Mouse (Mus musculus): Measurements from ENCODE around the gene Cav1. TPM values are rescaled to one million over a fixed set of nuclear protein-coding genes. Genes with fewer than 3 reads are reported as not detected.

The Cav1 gene
- 28.2 and 36.1 TPM in 2 replicates for polyA plus RNA-seq (2016; fragmentation: Nextera tagmentation; extraction: Ambion mirVana)

- Histone ChIP-seq H3K36me3 (no peaks in the 10 kb centered on the region), H3K27ac (peak within 1 kb of the TSS; percentile 81), H3K9me3 (no peaks in the 10 kb centered on the region), H3K4me3 (peak within 1 kb of the TSS; percentile 63), H3K4me1 (peaks cover 18% of the 10 kb centered on the region), H3K27me3 (ENCODE audit: insufficient read depth, poor library complexity, severe bottlenecking) (peaks cover 31% of the 10 kb centered on the region; the same call in 1 of the 2 replicates)
- no peak for DNase-seq (ENCODE audit: low spot score)
- under 1% methylated on average over 26 of the region's 26 CpGs for WGBS
Observed at GRCm38 (mm10) chr6:17305954-17306601, at the start of gene Cav1. Cav1 (plus strand) TSS chr6:17306335.

DNA sequence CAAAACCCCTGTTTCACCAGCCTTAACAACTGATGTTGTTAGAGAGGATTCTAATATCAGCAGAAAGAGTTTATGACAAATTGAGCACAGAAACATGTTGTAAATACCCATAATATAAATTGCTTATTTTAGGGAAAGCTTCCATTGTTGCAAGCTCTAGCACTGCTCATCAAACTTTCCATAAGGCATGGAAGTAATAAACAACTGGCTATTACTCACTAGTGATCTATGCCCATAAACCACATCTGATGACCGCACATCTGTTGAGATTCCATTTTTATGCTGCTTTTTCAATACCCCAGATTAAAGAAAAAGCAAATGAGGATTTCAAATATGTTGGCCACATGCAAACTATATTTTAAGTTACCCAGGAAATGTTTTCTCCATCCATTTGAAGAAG, 48.0 kb upstream of the Cav1 start:
- no peak overlapping the region for H3K4me3 ChIP-seq
- H3K4me1 ChIP-seq = no peaks in the 10 kb centered on the region
- no peak for DNase-seq (ENCODE audit: low spot score)
- H3K9me3 ChIP-seq = no peaks in the 10 kb centered on the region
- H3K27me3 ChIP-seq (ENCODE audit: insufficient read depth, poor library complexity, severe bottlenecking) = no peaks in the 10 kb centered on the region
- WGBS = 91% methylated on average over 1 of the region's 1 CpGs
- no peaks in the 10 kb centered on the region for H3K36me3 ChIP-seq
- no peak overlapping the region for H3K27ac ChIP-seq

DNA sequence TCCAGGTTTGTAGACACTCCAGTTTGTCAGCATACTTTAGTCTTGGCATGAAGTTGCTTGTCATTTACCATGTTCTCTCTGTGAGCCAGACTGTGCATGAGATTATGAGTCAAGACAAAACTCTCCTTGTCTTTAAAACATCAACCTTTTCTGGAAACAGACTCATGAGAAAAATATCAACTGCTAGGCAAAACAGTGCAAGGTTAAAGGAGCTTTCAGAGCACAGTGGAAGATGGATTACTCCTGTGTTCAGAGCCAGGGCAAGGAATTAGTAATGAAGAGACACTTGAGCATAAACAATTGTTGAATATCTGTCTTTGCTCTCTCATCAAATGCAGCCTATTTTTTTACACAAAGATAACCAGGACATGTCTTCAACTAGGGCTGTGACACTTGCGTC, 47.2 kb upstream of the Cav1 start:
- H3K36me3 ChIP-seq = no peaks in the 10 kb centered on the region
- DNase-seq (ENCODE audit: low spot score) = no peak
- no peak overlapping the region for H3K4me3 ChIP-seq
- H3K27ac ChIP-seq = no peak overlapping the region
- no peaks in the 10 kb centered on the region for H3K4me1 ChIP-seq
- no peaks in the 10 kb centered on the region for H3K27me3 ChIP-seq (ENCODE audit: insufficient read depth, poor library complexity, severe bottlenecking)
- H3K9me3 ChIP-seq = no peaks in the 10 kb centered on the region
- WGBS = 77% methylated on average over 1 of the region's 1 CpGs

- WGBS = 46% methylated on average over 2 of the region's 2 CpGs
- H3K4me1 ChIP-seq = no peaks in the 10 kb centered on the region
- no peak for DNase-seq (ENCODE audit: low spot score)
Observed at GRCm38 (mm10) chr6:17262786-17263185, 43.3 kb upstream of the Cav1 start.

GRCm38 (mm10) chr6:17265043-17265442, 41.1 kb upstream of the Cav1 start:
- no peaks in the 10 kb centered on the region for H3K36me3 ChIP-seq
- H3K27ac ChIP-seq = no peak overlapping the region
- DNase-seq (ENCODE audit: low spot score) = no peak
- H3K9me3 ChIP-seq = no peaks in the 10 kb centered on the region
- H3K4me3 ChIP-seq = no peak overlapping the region
- WGBS = 65% methylated on average over 4 of the region's 4 CpGs
- no peaks in the 10 kb centered on the region for H3K4me1 ChIP-seq
- no peaks in the 10 kb centered on the region for H3K27me3 ChIP-seq (ENCODE audit: insufficient read depth, poor library complexity, severe bottlenecking)

More at GRCm38 (mm10) chr6:17262786-17263185, 43.3 kb upstream of the Cav1 start:
- Histone ChIP-seq H3K27ac (no peak overlapping the region), H3K4me3 (no peak overlapping the region), H3K36me3 (no peaks in the 10 kb centered on the region), H3K9me3 (no peaks in the 10 kb centered on the region), H3K27me3 (ENCODE audit: insufficient read depth, poor library complexity, severe bottlenecking) (no peaks in the 10 kb centered on the region)

GRCm38 (mm10) chr6:17266466-17266865, 39.7 kb upstream of the Cav1 start:
- Histone ChIP-seq H3K36me3 (no peaks in the 10 kb centered on the region), H3K4me3 (no peak overlapping the region), H3K27ac (no peak overlapping the region), H3K9me3 (no peaks in the 10 kb centered on the region), H3K27me3 (ENCODE audit: insufficient read depth, poor library complexity, severe bottlenecking) (no peaks in the 10 kb centered on the region), H3K4me1 (no peaks in the 10 kb centered on the region)
- WGBS = 79% methylated on average over 3 of the region's 3 CpGs
- no peak for DNase-seq (ENCODE audit: low spot score)

DNA sequence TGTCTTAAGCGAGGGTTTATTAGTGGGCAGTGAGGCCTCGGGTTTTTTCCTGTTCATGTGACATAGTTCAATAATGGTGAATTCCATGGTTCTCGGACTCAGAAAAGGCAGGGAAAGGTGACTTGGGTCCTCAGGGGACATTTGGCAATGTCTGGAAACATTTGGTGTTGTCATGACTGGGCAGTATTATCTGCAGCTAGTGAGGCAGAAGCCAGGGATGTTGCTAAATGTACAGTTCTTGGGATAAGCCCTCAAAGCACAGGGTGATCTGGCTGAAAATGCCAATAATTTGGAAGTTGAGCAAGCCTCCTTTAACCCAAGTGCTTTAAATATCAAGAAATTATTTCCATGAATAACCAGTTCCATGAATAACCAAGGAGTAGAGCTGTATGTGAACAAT, 27.8 kb upstream of the Cav1 start:
- no peak overlapping the region for H3K4me3 ChIP-seq
- no peak for DNase-seq (ENCODE audit: low spot score)
- H3K36me3 ChIP-seq = no peaks in the 10 kb centered on the region
- WGBS = 77% methylated on average over 3 of the region's 3 CpGs
- peaks cover 24% of the 10 kb centered on the region; the same call in 1 of the 2 replicates for H3K27me3 ChIP-seq (ENCODE audit: insufficient read depth, poor library complexity, severe bottlenecking)
- H3K27ac ChIP-seq = no peak overlapping the region
- H3K4me1 ChIP-seq = peaks cover 11% of the 10 kb centered on the region; the same call in 1 of the 2 replicates
- H3K9me3 ChIP-seq = no peaks in the 10 kb centered on the region

- H3K4me3 ChIP-seq = peak within 1 kb of the TSS; percentile 68
- DNase-seq (ENCODE audit: low spot score) = peak; percentile 76
- peak within 1 kb of the TSS; percentile 88 for H3K27ac ChIP-seq
- peaks cover 24% of the 10 kb centered on the region; the same call in 1 of the 2 replicates for H3K27me3 ChIP-seq (ENCODE audit: insufficient read depth, poor library complexity, severe bottlenecking)
- H3K9me3 ChIP-seq = no peaks in the 10 kb centered on the region
- under 1% methylated on average over 40 of the region's 40 CpGs for WGBS
- peaks cover 11% of the 10 kb centered on the region; the same call in 1 of the 2 replicates for H3K4me1 ChIP-seq
- H3K36me3 ChIP-seq = no peaks in the 10 kb centered on the region
Observed at GRCm38 (mm10) chr6:17280939-17281756, 25.0 kb upstream of the Cav1 start, which contains the start of gene Cav2. Cav2 (plus strand) TSS chr6:17281185.

DNA sequence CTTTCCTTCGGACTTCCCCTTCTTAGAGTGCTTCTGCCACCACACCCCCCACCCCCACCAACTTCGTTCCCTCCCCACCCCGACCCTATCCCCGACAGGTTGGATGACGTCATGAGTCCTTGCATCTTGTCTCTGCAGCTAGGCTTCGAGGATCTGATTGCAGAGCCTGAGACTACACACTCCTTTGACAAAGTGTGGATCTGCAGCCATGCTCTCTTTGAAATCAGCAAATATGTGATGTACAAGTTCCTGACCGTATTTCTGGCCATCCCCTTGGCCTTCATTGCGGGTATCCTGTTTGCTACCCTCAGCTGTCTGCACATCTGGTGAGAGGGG, 24.4 kb upstream of the Cav1 start:
- Histone ChIP-seq H3K4me3 (peak overlapping the region; percentile 68), H3K9me3 (no peaks in the 10 kb centered on the region), H3K27me3 (ENCODE audit: insufficient read depth, poor library complexity, severe bottlenecking) (peaks cover 24% of the 10 kb centered on the region; the same call in 1 of the 2 replicates), H3K4me1 (peaks cover 11% of the 10 kb centered on the region; the same call in 1 of the 2 replicates), H3K36me3 (no peaks in the 10 kb centered on the region), H3K27ac (peak overlapping the region; percentile 88)
- no peak for DNase-seq (ENCODE audit: low spot score)
- 20% methylated on average over 8 of the region's 8 CpGs for whole genome bisulfite sequencing

- WGBS = 39% methylated on average over 5 of the region's 5 CpGs
- Histone ChIP-seq H3K9me3 (no peaks in the 10 kb centered on the region), H3K27me3 (ENCODE audit: insufficient read depth, poor library complexity, severe bottlenecking) (peaks cover 24% of the 10 kb centered on the region; the same call in 1 of the 2 replicates), H3K36me3 (no peaks in the 10 kb centered on the region), H3K4me3 (peak overlapping the region; percentile 68), H3K4me1 (peaks cover 11% of the 10 kb centered on the region; the same call in 1 of the 2 replicates), H3K27ac (peak overlapping the region; percentile 88; the same call in 1 of the 2 replicates)
- no peak for DNase-seq (ENCODE audit: low spot score)
Observed at GRCm38 (mm10) chr6:17282159-17282558, 24.0 kb upstream of the Cav1 start.

DNA sequence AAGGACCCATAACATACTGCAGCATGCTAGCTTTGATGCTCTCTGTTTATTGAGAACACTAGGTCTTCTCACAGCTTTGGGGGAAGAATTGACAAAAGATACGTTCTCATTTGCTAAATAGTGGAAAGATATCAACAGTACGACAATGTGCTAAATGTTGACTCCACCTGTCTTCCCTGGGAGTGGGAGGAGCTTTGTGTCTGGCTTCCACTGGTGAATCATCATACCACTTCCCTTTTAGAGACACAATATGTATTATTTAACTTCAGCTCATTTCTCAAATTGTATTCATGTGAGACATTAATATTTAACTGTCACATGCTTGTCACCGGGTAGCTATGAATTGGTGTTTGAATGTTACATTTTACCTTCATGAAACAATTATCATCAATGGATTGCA, 22.3 kb upstream of the Cav1 start:
- Histone ChIP-seq H3K9me3 (no peaks in the 10 kb centered on the region), H3K4me1 (peaks cover 11% of the 10 kb centered on the region; the same call in 1 of the 2 replicates), H3K27me3 (ENCODE audit: insufficient read depth, poor library complexity, severe bottlenecking) (peaks cover 24% of the 10 kb centered on the region; the same call in 1 of the 2 replicates), H3K4me3 (no peak overlapping the region), H3K36me3 (no peaks in the 10 kb centered on the region), H3K27ac (no peak overlapping the region)
- 77% methylated on average over 3 of the region's 3 CpGs for WGBS
- no peak for DNase-seq (ENCODE audit: low spot score)

- Histone ChIP-seq H3K36me3 (no peaks in the 10 kb centered on the region), H3K4me3 (no peak overlapping the region), H3K27me3 (ENCODE audit: insufficient read depth, poor library complexity, severe bottlenecking) (peaks cover 9% of the 10 kb centered on the region; the same call in 1 of the 2 replicates), H3K27ac (no peak overlapping the region), H3K9me3 (no peaks in the 10 kb centered on the region), H3K4me1 (peaks cover 6% of the 10 kb centered on the region; the same call in 1 of the 2 replicates)
- 66% methylated on average over 4 of the region's 4 CpGs for WGBS
- no peak for DNase-seq (ENCODE audit: low spot score)
Observed at GRCm38 (mm10) chr6:17286381-17286780, 19.8 kb upstream of the Cav1 start.

- Histone ChIP-seq H3K4me1 (no peaks in the 10 kb centered on the region), H3K36me3 (no peaks in the 10 kb centered on the region), H3K9me3 (no peaks in the 10 kb centered on the region), H3K27ac (no peak overlapping the region), H3K4me3 (no peak overlapping the region), H3K27me3 (ENCODE audit: insufficient read depth, poor library complexity, severe bottlenecking) (no peaks in the 10 kb centered on the region)
- 88% methylated on average over 5 of the region's 5 CpGs for WGBS
- DNase-seq (ENCODE audit: low spot score) = no peak
Observed at GRCm38 (mm10) chr6:17295116-17295515, 11.0 kb upstream of the Cav1 start.
